Mouse (Mus musculus): ENCODE results near the gene Fancc. TPM values are rescaled to one million over a fixed set of nuclear protein-coding genes. Genes with fewer than 3 reads are reported as not detected.
A peak's percentile ranks its signal among the peaks of the same experiment; 100 is the strongest.

The Fancc gene
- polyA plus RNA-seq, 1 experiment: 9.0 TPM

DNA sequence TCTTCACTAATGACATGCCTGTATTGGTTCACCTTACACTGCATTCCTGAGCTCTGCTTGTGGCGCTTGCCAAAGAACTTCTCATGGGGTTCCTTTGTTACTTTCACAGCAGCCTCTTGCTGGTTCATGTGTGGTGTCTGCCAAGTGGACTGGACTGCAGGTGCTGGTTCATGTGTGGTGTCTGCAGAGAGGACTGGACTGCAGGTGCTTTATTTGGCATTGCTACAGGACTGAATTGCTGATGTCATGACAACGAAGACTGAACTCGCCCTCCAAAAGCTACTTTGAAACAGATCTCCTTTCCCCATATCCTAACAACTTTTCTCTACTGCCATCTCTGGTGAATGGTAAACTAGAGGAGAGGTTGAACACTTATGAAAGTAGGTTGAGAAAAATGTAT is 112.3 kb downstream of the Fancc start:
- WGBS: 92% methylated on average over 3 of the region's 3 CpGs
- TF ChIP-seq CTCF (conservative IDR thresholded peaks at IDR 0.05; ENCODE audit: insufficient read depth, insufficient read length, low read depth, low read length) (no peak), POLR2A (IDR thresholded peaks at IDR 0.05; ENCODE audit: low read depth, low read length) (no peak)
- DNase-seq: no peak
- peaks cover 3% of the 10 kb centered on the region; the same call in 1 of the 2 replicates for H3K4me1 ChIP-seq (ENCODE audit: control insufficient read depth, insufficient read depth, low read length)
- no peaks in the 10 kb centered on the region for H3K36me3 ChIP-seq (ENCODE audit: control insufficient read depth, insufficient read depth, low read length)
- no peaks in the 10 kb centered on the region for H3K27me3 ChIP-seq (replicated peaks; ENCODE audit: control insufficient read depth, insufficient read depth, low read length)
- no peak overlapping the region for H3K4me3 ChIP-seq (ENCODE audit: insufficient read depth, low read depth, low read length)
- no peak overlapping the region for H3K27ac ChIP-seq (ENCODE audit: insufficient read depth, low read depth, low read length)

DNA sequence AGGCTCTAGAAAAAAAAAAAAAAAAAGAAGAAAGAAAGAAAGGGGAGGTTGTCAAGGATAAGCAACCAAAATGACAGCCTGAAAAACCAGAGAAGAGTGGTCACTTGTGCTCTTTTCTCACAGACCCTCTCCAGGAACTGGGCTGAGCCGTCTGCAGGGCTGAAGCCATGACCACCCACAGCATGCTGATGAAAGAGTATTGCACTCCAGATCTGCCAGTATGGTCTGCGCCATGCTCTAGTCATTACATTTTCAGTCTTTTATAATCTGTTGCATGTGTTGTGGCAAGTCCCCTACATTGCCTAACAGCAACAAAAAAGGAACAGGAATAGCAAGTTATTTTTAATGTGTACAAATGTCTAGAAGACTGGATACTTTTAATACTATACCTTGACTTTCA is 114.9 kb downstream of the Fancc start:
- WGBS: 87% methylated on average over 2 of the region's 2 CpGs
- Histone ChIP-seq H3K27me3 (replicated peaks; ENCODE audit: control insufficient read depth, insufficient read depth, low read length) (no peaks in the 10 kb centered on the region), H3K4me1 (ENCODE audit: control insufficient read depth, insufficient read depth, low read length) (no peaks in the 10 kb centered on the region), H3K36me3 (ENCODE audit: control insufficient read depth, insufficient read depth, low read length) (no peaks in the 10 kb centered on the region), H3K4me3 (ENCODE audit: insufficient read depth, low read depth, low read length) (no peak overlapping the region), H3K27ac (ENCODE audit: insufficient read depth, low read depth, low read length) (no peak overlapping the region)
- DNase-seq: no peak
- TF ChIP-seq POLR2A (IDR thresholded peaks at IDR 0.05; ENCODE audit: low read depth, low read length) (no peak), CTCF (conservative IDR thresholded peaks at IDR 0.05; ENCODE audit: insufficient read depth, insufficient read length, low read depth, low read length) (no peak)

GRCm38 (mm10) chr13:63373460-63374166 is 123.5 kb downstream of the Fancc start:
- no peaks in the 10 kb centered on the region for H3K27me3 ChIP-seq (replicated peaks; ENCODE audit: control insufficient read depth, insufficient read depth, low read length)
- peak; percentile 20 for DNase-seq
- 58% methylated on average over 7 of the region's 7 CpGs for WGBS
- H3K4me1 ChIP-seq (ENCODE audit: control insufficient read depth, insufficient read depth, low read length): peaks cover 15% of the 10 kb centered on the region
- peak overlapping the region; percentile 49 for H3K27ac ChIP-seq (ENCODE audit: insufficient read depth, low read depth, low read length)
- no peaks in the 10 kb centered on the region for H3K36me3 ChIP-seq (ENCODE audit: control insufficient read depth, insufficient read depth, low read length)
- H3K4me3 ChIP-seq (ENCODE audit: insufficient read depth, low read depth, low read length): no peak overlapping the region
- TF ChIP-seq POLR2A (IDR thresholded peaks at IDR 0.05; ENCODE audit: low read depth, low read length) (no peak), CTCF (conservative IDR thresholded peaks at IDR 0.05; ENCODE audit: insufficient read depth, insufficient read length, low read depth, low read length) (no peak)

GRCm38 (mm10) chr13:63361755-63362154 is 135.3 kb downstream of the Fancc start:
- TF ChIP-seq CTCF (conservative IDR thresholded peaks at IDR 0.05; ENCODE audit: insufficient read depth, insufficient read length, low read depth, low read length): no peak
- TF ChIP-seq POLR2A (IDR thresholded peaks at IDR 0.05; ENCODE audit: low read depth, low read length): no peak
- WGBS: 98% methylated on average over 3 of the region's 3 CpGs
- H3K27ac ChIP-seq (ENCODE audit: insufficient read depth, low read depth, low read length): no peak overlapping the region
- H3K27me3 ChIP-seq (replicated peaks; ENCODE audit: control insufficient read depth, insufficient read depth, low read length): no peaks in the 10 kb centered on the region
- no peaks in the 10 kb centered on the region for H3K36me3 ChIP-seq (ENCODE audit: control insufficient read depth, insufficient read depth, low read length)
- no peak for DNase-seq
- no peak overlapping the region for H3K4me3 ChIP-seq (ENCODE audit: insufficient read depth, low read depth, low read length)
- H3K4me1 ChIP-seq (ENCODE audit: control insufficient read depth, insufficient read depth, low read length): peaks cover 3% of the 10 kb centered on the region; the same call in 1 of the 2 replicates

- H3K4me1 ChIP-seq (ENCODE audit: control insufficient read depth, insufficient read depth, low read length): peaks cover 3% of the 10 kb centered on the region; the same call in 1 of the 2 replicates
- 67% methylated on average over 4 of the region's 4 CpGs for WGBS
- no peaks in the 10 kb centered on the region for H3K27me3 ChIP-seq (replicated peaks; ENCODE audit: control insufficient read depth, insufficient read depth, low read length)
- TF ChIP-seq CTCF (conservative IDR thresholded peaks at IDR 0.05; ENCODE audit: insufficient read depth, insufficient read length, low read depth, low read length): no peak
- no peak for TF ChIP-seq POLR2A (IDR thresholded peaks at IDR 0.05; ENCODE audit: low read depth, low read length)
- H3K4me3 ChIP-seq (ENCODE audit: insufficient read depth, low read depth, low read length): no peak overlapping the region
- no peaks in the 10 kb centered on the region for H3K36me3 ChIP-seq (ENCODE audit: control insufficient read depth, insufficient read depth, low read length)
- no peak overlapping the region for H3K27ac ChIP-seq (ENCODE audit: insufficient read depth, low read depth, low read length)
- no peak for DNase-seq
These were observed 136.8 kb downstream of the Fancc start for GRCm38 (mm10) chr13:63360111-63360885.

- Histone ChIP-seq H3K27ac (ENCODE audit: insufficient read depth, low read depth, low read length) (no peak overlapping the region), H3K27me3 (replicated peaks; ENCODE audit: control insufficient read depth, insufficient read depth, low read length) (no peaks in the 10 kb centered on the region), H3K4me1 (ENCODE audit: control insufficient read depth, insufficient read depth, low read length) (peaks cover 3% of the 10 kb centered on the region; the same call in 1 of the 2 replicates), H3K36me3 (ENCODE audit: control insufficient read depth, insufficient read depth, low read length) (no peaks in the 10 kb centered on the region), H3K4me3 (ENCODE audit: insufficient read depth, low read depth, low read length) (no peak overlapping the region)
- 62% methylated on average over 4 of the region's 4 CpGs for WGBS
- DNase-seq: no peak
- TF ChIP-seq CTCF (conservative IDR thresholded peaks at IDR 0.05; ENCODE audit: insufficient read depth, insufficient read length, low read depth, low read length) (no peak), POLR2A (IDR thresholded peaks at IDR 0.05; ENCODE audit: low read depth, low read length) (no peak)
These were observed 137.7 kb downstream of the Fancc start for GRCm38 (mm10) chr13:63359393-63359792.

DNA sequence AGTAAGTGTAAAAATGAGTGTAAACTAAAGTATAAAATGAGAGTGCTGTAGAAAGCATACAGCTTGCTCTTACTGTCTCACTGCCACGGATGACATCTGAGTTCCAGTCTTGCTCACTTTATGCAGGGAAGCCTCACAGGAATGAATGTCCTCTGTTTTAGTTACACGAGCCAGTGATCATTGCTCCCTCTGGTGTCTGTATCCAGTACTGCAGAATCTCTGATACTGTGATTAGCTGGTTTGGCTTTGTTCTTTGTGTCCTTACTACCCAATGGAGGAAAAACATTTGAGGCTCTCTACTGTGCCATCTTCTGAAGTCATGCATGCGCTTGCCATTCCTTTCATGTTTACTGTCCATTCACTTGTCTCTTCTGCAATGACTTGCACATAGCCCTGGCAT is 140.5 kb downstream of the Fancc start:
- Histone ChIP-seq H3K36me3 (ENCODE audit: control insufficient read depth, insufficient read depth, low read length) (no peaks in the 10 kb centered on the region), H3K4me1 (ENCODE audit: control insufficient read depth, insufficient read depth, low read length) (peaks cover 3% of the 10 kb centered on the region; the same call in 1 of the 2 replicates), H3K27me3 (replicated peaks; ENCODE audit: control insufficient read depth, insufficient read depth, low read length) (no peaks in the 10 kb centered on the region), H3K4me3 (ENCODE audit: insufficient read depth, low read depth, low read length) (no peak overlapping the region), H3K27ac (ENCODE audit: insufficient read depth, low read depth, low read length) (no peak overlapping the region)
- DNase-seq: peak; percentile 81
- TF ChIP-seq CTCF (conservative IDR thresholded peaks at IDR 0.05; ENCODE audit: insufficient read depth, insufficient read length, low read depth, low read length): peak; percentile 49
- no peak for TF ChIP-seq POLR2A (IDR thresholded peaks at IDR 0.05; ENCODE audit: low read depth, low read length)
- 29% methylated on average over 3 of the region's 3 CpGs for WGBS

All from kidney, adult 2 months (tissue).